Comparison of ENCODE assay signal across 12 mouse cellular contexts in the genomic region with DNA sequence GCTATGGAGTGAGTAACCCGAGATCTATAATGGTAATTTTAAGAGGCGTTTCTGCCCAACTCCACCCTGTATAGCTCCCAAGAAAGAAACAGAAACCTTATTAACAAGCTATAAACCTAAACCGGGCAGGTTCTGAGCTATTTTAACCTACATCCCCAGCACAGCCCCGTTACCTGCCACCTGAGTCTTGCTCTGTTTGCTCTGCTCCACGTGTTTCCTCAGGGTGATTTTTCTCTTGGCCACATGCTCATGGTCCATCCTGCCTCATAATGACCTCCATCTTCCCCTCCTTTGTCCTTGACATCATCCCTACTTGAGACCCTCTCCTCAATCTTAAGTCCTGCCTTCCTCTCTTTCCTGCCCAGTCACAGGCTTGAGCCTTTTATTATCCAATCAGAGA. TPM values are rescaled to one million over a fixed set of nuclear protein-coding genes. Genes with fewer than 3 reads are reported as not detected.
A peak's percentile ranks its signal among the peaks of the same experiment; 100 is the strongest.
DNase-seq lines count a peak whose midpoint lies in the region; ATAC-seq and TF ChIP-seq lines count a peak whose summit lies in the region.
"Had no signal": no experiment of that assay in that cellular context is flagged by ENCODE, and none has a peak within 500 bp of the region (broad histone marks: within the 10 kb centered on the region; RNA-seq: fewer than 3 reads in every experiment).

No protein-coding gene starts in this region.

- H3K9ac ChIP-seq in heart, embryonic 14.5 days (ENCODE audit: low read length) = no peak overlapping the region
- no peak overlapping the region for H3K9ac ChIP-seq in midbrain, embryonic 16.5 days (ENCODE audit: low read depth, low read length)
- H3K9ac ChIP-seq in intestine, embryonic 15.5 days = no peak overlapping the region

- ATAC-seq in heart, embryonic 14.5 days (ENCODE audit: insufficient number of reproducible peaks, insufficient read depth, low FRiP score, low read depth) = no peak
- no peak for ATAC-seq in midbrain, embryonic 16.5 days
- ATAC-seq in intestine, embryonic 15.5 days = no peak
- ATAC-seq: CD4-positive, CD25-positive, alpha-beta regulatory T cell, adult 4 months had no signal

- DNase-seq in heart, adult 11 months = no peak
- no peak for DNase-seq in midbrain, embryonic 10.5 days (ENCODE audit: low spot score)
- DNase-seq in frontal cortex, postnatal 10 days (ENCODE audit: low spot score in 2 of 2) = no peak
- DNase-seq: adrenal gland, postnatal 25 days; cerebellum, adult 11 months; embryo, embryonic 11 days; kidney, adult 9 months had no signal

- no peak overlapping the region for H3ac ChIP-seq in myocyte (ENCODE audit: control insufficient read depth, insufficient read length)

- H3K27ac ChIP-seq in heart, embryonic 14.5 days (replicated peaks in 1 of 2; ENCODE audit: control insufficient read depth in 1 of 2, insufficient read depth in 1 of 2, low read depth in 2 of 2, low read length in 2 of 2) = no peak overlapping the region
- H3K27ac ChIP-seq in midbrain, embryonic 10.5 days (replicated peaks) = no peak overlapping the region
- H3K27ac ChIP-seq in midbrain, embryonic 16.5 days (ENCODE audit: low read length) = no peak overlapping the region
- no peak overlapping the region for H3K27ac ChIP-seq in intestine, embryonic 15.5 days

- peaks cover 46% of the 10 kb centered on the region for H3K79me2 ChIP-seq in myocyte (ENCODE audit: control insufficient read depth, insufficient read depth)

- no peaks in the 10 kb centered on the region for H3K9me3 ChIP-seq in heart, embryonic 14.5 days (ENCODE audit: control insufficient read depth, low read length)
- peaks cover 40% of the 10 kb centered on the region for H3K9me3 ChIP-seq in midbrain, embryonic 10.5 days (replicated peaks)
- H3K9me3 ChIP-seq in midbrain, embryonic 16.5 days (replicated peaks; ENCODE audit: control insufficient read depth, low read length, poor library complexity, severe bottlenecking) = no peaks in the 10 kb centered on the region
- no peaks in the 10 kb centered on the region for H3K9me3 ChIP-seq in intestine, embryonic 15.5 days

- TF ChIP-seq POLR2A in myocyte (IDR thresholded peaks at IDR 0.05; ENCODE audit: insufficient read length, low read depth) = no peak

- no peaks in the 10 kb centered on the region for H3K27me3 ChIP-seq in heart, embryonic 14.5 days (ENCODE audit: control insufficient read depth, insufficient read depth, low read length)
- no peaks in the 10 kb centered on the region for H3K27me3 ChIP-seq in midbrain, embryonic 10.5 days (ENCODE audit: low read depth, poor library complexity, severe bottlenecking)
- H3K27me3 ChIP-seq in midbrain, embryonic 16.5 days (ENCODE audit: control insufficient read depth, insufficient read depth, low read depth, low read length) = no peaks in the 10 kb centered on the region
- no peaks in the 10 kb centered on the region for H3K27me3 ChIP-seq in intestine, embryonic 15.5 days (replicated peaks)
- H3K27me3 ChIP-seq in myocyte (ENCODE audit: control insufficient read depth, insufficient read depth, insufficient read length) = no peaks in the 10 kb centered on the region

- H3K4me1 ChIP-seq in heart, embryonic 14.5 days (ENCODE audit: control insufficient read depth in 2 of 2, insufficient read depth in 2 of 2, low read length in 2 of 2) = peaks cover 7 to 30% of the 10 kb centered on the region in 2 experiments
- peaks cover 42% of the 10 kb centered on the region for H3K4me1 ChIP-seq in midbrain, embryonic 10.5 days
- peaks cover 8% of the 10 kb centered on the region; the same call in 1 of the 2 replicates for H3K4me1 ChIP-seq in midbrain, embryonic 16.5 days (ENCODE audit: control insufficient read depth, insufficient read depth, low read length)
- H3K4me1 ChIP-seq in intestine, embryonic 15.5 days (replicated peaks) = peaks cover 9% of the 10 kb centered on the region; the same call in 1 of the 2 replicates

- H3K4me3 ChIP-seq in heart, embryonic 14.5 days (ENCODE audit: control insufficient read depth in 1 of 2, insufficient read depth in 1 of 2, low read depth in 1 of 2, low read length in 2 of 2) = no peak overlapping the region
- peak overlapping the region; percentile 31; the same call in 1 of the 2 replicates for H3K4me3 ChIP-seq in midbrain, embryonic 10.5 days
- no peak overlapping the region for H3K4me3 ChIP-seq in midbrain, embryonic 16.5 days (ENCODE audit: low read depth, low read length)
- H3K4me3 ChIP-seq in intestine, embryonic 15.5 days (replicated peaks) = no peak overlapping the region
- no peak overlapping the region for H3K4me3 ChIP-seq in myocyte

- WGBS in heart, embryonic 14.5 days = 90% methylated on average over 5 of the region's 5 CpGs
- 93% methylated on average over 5 of the region's 5 CpGs for WGBS in midbrain, embryonic 10.5 days
- WGBS in midbrain, embryonic 16.5 days = 97% methylated on average over 5 of the region's 5 CpGs
- WGBS in intestine, embryonic 15.5 days = 86% methylated on average over 5 of the region's 5 CpGs

- H3K36me3 ChIP-seq in heart, embryonic 14.5 days (ENCODE audit: control insufficient read depth, insufficient read depth, low read length) = peaks cover 27% of the 10 kb centered on the region
- peaks cover 74% of the 10 kb centered on the region for H3K36me3 ChIP-seq in midbrain, embryonic 10.5 days
- H3K36me3 ChIP-seq in midbrain, embryonic 16.5 days (ENCODE audit: control insufficient read depth, insufficient read depth, low read length) = no peaks in the 10 kb centered on the region
- peaks cover 9% of the 10 kb centered on the region; the same call in 1 of the 2 replicates for H3K36me3 ChIP-seq in intestine, embryonic 15.5 days
- no peaks in the 10 kb centered on the region for H3K36me3 ChIP-seq in myocyte (ENCODE audit: control insufficient read depth, insufficient read depth)

- H3K4me2 ChIP-seq in heart, embryonic 14.5 days (ENCODE audit: low read length) = peak overlapping the region; percentile 87
- no peak overlapping the region for H3K4me2 ChIP-seq in midbrain, embryonic 16.5 days (ENCODE audit: low read length)
- peak overlapping the region; percentile 29 for H3K4me2 ChIP-seq in intestine, embryonic 15.5 days (replicated peaks)
- peak overlapping the region; percentile 25 for H3K4me2 ChIP-seq in myocyte (ENCODE audit: low read depth)

TF ChIP-seq in myocyte, 11 proteins besides CTCF, POLR2A, EP300 and RAD21:
- no peak for TF ChIP-seq SRF (IDR thresholded peaks at IDR 0.05; ENCODE audit: control insufficient read depth, insufficient read length, low read depth)
- TF ChIP-seq MAX (IDR thresholded peaks at IDR 0.05; ENCODE audit: low read depth) = no peak
- TF ChIP-seq REST (IDR thresholded peaks at IDR 0.05; ENCODE audit: insufficient read depth, insufficient read length) = no peak
- no peak for TF ChIP-seq MYOD1 (IDR thresholded peaks at IDR 0.05; ENCODE audit: control insufficient read depth in 1 of 3, insufficient read length in 2 of 3, low read depth in 2 of 3)
- TF ChIP-seq TCF12 (IDR thresholded peaks at IDR 0.05; ENCODE audit: insufficient read depth, poor library complexity, severe bottlenecking) = no peak
- no peak for TF ChIP-seq USF1 (IDR thresholded peaks at IDR 0.05; ENCODE audit: low read depth)

RNA-seq across cellular contexts. Expression of gene Haspin, which starts 3.9 kb away (rescaled TPM):
- polyA plus RNA-seq in heart, embryonic 14.5 days (2014; fragmentation: Nextera tagmentation; extraction: Ambion mirVana) = 7.9 and 8.8 TPM in 2 replicates
- 22.4 and 24.5 TPM in 2 replicates for polyA plus RNA-seq in midbrain, embryonic 10.5 days (2016; fragmentation: Nextera tagmentation; extraction: Ambion mirVana)
- 1.6 and 2.1 TPM in 2 replicates for polyA plus RNA-seq in midbrain, embryonic 16.5 days (2015; fragmentation: Nextera tagmentation; extraction: Ambion mirVana)
- polyA plus RNA-seq in intestine, embryonic 15.5 days (2015; fragmentation: Nextera tagmentation; extraction: Ambion mirVana) = 15.2 and 16.5 TPM in 2 replicates
- polyA plus RNA-seq in myocyte (2012; fragmentation: generic; extraction: Trizol) = 3.3 TPM

RNA-seq across cellular contexts. Expression of gene P2rx5, which starts 26.0 kb away (rescaled TPM):
- polyA plus RNA-seq in heart, embryonic 14.5 days (2014; fragmentation: Nextera tagmentation; extraction: Ambion mirVana) = 1.3 and 1.6 TPM in 2 replicates
- 0.21 and 0.29 TPM in 2 replicates for polyA plus RNA-seq in midbrain, embryonic 10.5 days (2016; fragmentation: Nextera tagmentation; extraction: Ambion mirVana)
- polyA plus RNA-seq in midbrain, embryonic 16.5 days (2015; fragmentation: Nextera tagmentation; extraction: Ambion mirVana) = 0.29 and 0.42 TPM in 2 replicates
- polyA plus RNA-seq in intestine, embryonic 15.5 days (2015; fragmentation: Nextera tagmentation; extraction: Ambion mirVana) = 0.09 TPM in 1 of 2 replicates, not detected in the other
- 3.5 TPM for polyA plus RNA-seq in myocyte (2012; fragmentation: generic; extraction: Trizol)

RNA-seq across cellular contexts. Expression of gene Emc6, which starts 42.6 kb away (rescaled TPM):
- polyA plus RNA-seq in heart, embryonic 14.5 days (2014; fragmentation: Nextera tagmentation; extraction: Ambion mirVana) = 114 and 121 TPM in 2 replicates
- 132 and 137 TPM in 2 replicates for polyA plus RNA-seq in midbrain, embryonic 10.5 days (2016; fragmentation: Nextera tagmentation; extraction: Ambion mirVana)
- polyA plus RNA-seq in midbrain, embryonic 16.5 days (2015; fragmentation: Nextera tagmentation; extraction: Ambion mirVana) = 127 and 133 TPM in 2 replicates
- 118 and 126 TPM in 2 replicates for polyA plus RNA-seq in intestine, embryonic 15.5 days (2015; fragmentation: Nextera tagmentation; extraction: Ambion mirVana)
- polyA plus RNA-seq in myocyte (2012; fragmentation: generic; extraction: Trizol) = 68.2 TPM

RNA-seq across cellular contexts. Expression of gene Tax1bp3, which starts 42.7 kb away (rescaled TPM):
- 270 TPM in 2 replicates for polyA plus RNA-seq in heart, embryonic 14.5 days (2014; fragmentation: Nextera tagmentation; extraction: Ambion mirVana)
- polyA plus RNA-seq in midbrain, embryonic 10.5 days (2016; fragmentation: Nextera tagmentation; extraction: Ambion mirVana) = 175 and 199 TPM in 2 replicates
- polyA plus RNA-seq in midbrain, embryonic 16.5 days (2015; fragmentation: Nextera tagmentation; extraction: Ambion mirVana) = 132 and 145 TPM in 2 replicates
- polyA plus RNA-seq in intestine, embryonic 15.5 days (2015; fragmentation: Nextera tagmentation; extraction: Ambion mirVana) = 208 and 212 TPM in 2 replicates
- 85.2 TPM for polyA plus RNA-seq in myocyte (2012; fragmentation: generic; extraction: Trizol)

RNA-seq across cellular contexts. Expression of gene Itgae, which starts 43.8 kb away (rescaled TPM):
- polyA plus RNA-seq in heart, embryonic 14.5 days (2014; fragmentation: Nextera tagmentation; extraction: Ambion mirVana) = 0.22 and 0.36 TPM in 2 replicates
- polyA plus RNA-seq in midbrain, embryonic 10.5 days (2016; fragmentation: Nextera tagmentation; extraction: Ambion mirVana) = 0.39 and 0.60 TPM in 2 replicates
- 0.24 and 0.25 TPM in 2 replicates for polyA plus RNA-seq in midbrain, embryonic 16.5 days (2015; fragmentation: Nextera tagmentation; extraction: Ambion mirVana)
- 0.19 and 0.35 TPM in 2 replicates for polyA plus RNA-seq in intestine, embryonic 15.5 days (2015; fragmentation: Nextera tagmentation; extraction: Ambion mirVana)
- polyA plus RNA-seq in myocyte (2012; fragmentation: generic; extraction: Trizol) = 0.06 TPM
